Mouse (Mus musculus) monocyte, adult 5-6 weeks (primary cell): ENCODE measurements around the gene Olfr616. TPM values are rescaled to one million over a fixed set of nuclear protein-coding genes. Genes with fewer than 3 reads are reported as not detected.
"Not testable (repeated sequence)": the region's sequence is repeated elsewhere in the genome, so short reads cannot be mapped to it uniquely, and the experiment has no call there.

Source experiments
- ATAC-seq: fragments of 153-309, 156-312 bp; replicated peaks from 2 replicates; pipeline ENCODE4 v1.8.0; 2017; ENCODE audit warnings: mild to moderate bottlenecking; ENCODE audit not compliant: low TSS enrichment, insufficient number of reproducible peaks, severe bottlenecking, poor library complexity, low FRiP score
- total RNA-seq: library from RNA; stranded (forward); fragments of 200-1000, 200-491, 200-594 nt; gene quantifications from 3 replicates; pipeline ENCODE4 v1.2.3, GENCODE M21; 2017

The Olfr616 gene
- not detected in 3 replicates for total RNA-seq

DNA sequence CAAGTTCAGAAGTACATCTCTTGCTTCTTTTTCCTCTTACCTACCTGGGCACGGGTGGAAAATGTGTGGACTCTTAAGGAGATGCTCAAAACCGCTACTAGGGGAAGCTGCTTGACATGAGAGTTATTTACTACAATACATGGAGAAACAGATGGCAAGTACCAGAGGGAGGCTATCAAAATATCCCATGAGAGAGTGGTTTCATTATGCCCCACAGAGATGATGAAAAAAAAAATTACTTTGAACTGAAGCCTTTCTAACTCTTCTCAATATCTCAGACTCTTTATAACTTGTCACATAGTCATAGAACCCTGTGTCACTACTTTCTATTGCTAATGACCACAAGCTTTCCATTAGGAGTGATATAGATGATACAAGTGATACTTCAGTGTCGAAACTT lies at the start of gene Olfr616:
TSS of gene Olfr616 (minus strand) at position 101 of the 400 bp plus-strand sequence.
- no peak for ATAC-seq

DNA sequence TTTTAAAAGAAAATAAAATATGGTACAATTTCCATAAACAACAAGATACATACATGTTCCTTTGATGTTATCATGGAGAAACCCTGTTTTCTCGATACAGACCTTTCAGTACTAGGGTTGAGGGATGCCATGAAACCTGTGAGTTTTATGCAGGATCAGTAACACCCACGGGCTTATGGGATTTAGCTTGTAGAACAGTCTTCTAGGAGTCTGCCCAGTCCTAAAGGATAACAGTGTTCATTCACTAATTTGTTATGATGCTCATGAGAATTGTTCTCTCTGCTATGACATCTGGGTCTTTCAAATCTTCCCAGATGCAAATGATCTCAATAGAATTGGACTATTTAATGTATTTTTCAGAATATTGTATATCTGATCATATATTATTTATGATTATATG lies 43.5 kb upstream of the Olfr616 start, which contains the start of gene Olfr620:
TSS of gene Olfr620 (minus strand) at position 101 of the 400 bp plus-strand sequence.
- ATAC-seq = no peak

DNA sequence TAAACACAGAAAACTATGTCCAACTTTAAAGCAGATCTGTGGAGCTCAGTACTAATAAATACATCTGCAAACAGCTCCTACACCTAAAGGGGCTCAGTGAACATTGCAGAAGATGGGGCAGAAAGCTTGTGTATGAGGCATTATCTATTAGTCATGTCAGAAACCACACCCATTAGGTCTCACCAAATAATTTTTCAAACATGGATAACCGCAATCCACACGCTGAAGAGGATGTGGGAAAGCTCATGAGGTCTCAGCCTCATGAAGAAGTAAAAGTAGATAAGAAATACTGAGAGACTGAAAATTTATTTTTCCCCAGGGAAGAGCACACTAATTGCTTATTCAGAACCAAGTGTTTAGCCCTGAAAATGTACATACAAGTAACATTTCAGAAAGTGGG lies 38.5 kb upstream of the Olfr616 start:
- no peak for ATAC-seq

DNA sequence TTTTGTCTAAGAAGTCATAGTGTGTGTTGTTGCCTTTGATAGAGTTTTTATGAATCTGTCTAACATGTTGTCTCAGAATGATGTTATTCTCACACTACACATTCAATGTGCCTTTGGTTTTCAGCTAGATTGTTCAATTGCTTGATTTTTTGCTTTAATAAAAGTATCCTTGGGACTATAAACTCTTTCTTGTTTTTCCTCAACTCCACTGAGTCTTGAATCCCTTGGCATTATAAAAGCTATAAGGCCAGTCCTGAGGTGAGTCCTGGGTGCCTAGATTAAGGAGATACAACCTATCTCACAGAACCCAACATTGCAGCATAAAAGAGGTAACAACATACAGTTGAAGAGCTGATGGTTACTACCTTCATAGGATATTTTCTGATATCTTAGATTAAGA lies 31.3 kb upstream of the Olfr616 start, which contains the start of gene Olfr619:
TSS of gene Olfr619 (plus strand) at position 301 of the 400 bp plus-strand sequence.
- no peak for ATAC-seq

DNA sequence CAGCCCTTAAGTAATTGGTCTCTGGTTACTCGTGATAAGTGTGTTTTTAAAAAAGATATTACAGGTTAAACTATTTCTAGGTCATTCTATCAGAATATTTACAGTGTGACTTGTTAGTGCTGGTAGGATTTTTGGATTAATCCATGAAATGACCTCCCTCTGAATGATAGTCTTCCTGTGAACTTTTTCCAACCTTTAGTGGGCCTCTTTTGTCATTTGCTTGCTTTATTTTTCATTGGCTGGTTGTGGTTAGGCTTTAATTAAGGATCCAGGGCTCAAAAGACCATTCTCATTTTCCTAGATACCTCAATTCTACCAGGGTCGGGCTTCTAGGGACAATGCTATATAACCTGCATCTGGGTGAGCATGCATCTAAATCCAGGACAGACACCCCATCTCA lies 20.9 kb upstream of the Olfr616 start, which contains the start of gene Olfr618:
TSS of gene Olfr618 (plus strand) at position 301 of the 400 bp plus-strand sequence.
- no peak for ATAC-seq

DNA sequence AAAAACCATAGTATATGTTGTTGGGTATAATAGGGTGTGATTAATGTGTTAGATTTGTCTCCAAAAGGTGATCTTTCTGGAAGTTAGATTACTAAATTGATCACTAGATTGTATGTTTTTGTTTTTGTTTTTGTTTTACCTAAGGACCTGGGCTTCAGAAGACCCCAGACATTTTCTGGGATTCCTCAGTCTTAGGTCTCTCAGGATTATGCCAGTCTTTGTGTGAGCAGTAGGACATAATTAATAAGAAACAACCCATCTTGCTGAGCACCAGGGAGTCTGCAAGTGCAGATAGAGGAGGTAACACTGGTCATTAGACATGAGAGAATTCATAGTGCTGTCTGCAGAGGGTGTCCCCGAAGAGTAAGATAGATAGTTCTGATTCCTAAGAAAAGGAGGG lies 3.8 kb upstream of the Olfr616 start, which contains the start of gene Olfr617:
TSS of gene Olfr617 (plus strand) at position 301 of the 400 bp plus-strand sequence.
- no peak for ATAC-seq

DNA sequence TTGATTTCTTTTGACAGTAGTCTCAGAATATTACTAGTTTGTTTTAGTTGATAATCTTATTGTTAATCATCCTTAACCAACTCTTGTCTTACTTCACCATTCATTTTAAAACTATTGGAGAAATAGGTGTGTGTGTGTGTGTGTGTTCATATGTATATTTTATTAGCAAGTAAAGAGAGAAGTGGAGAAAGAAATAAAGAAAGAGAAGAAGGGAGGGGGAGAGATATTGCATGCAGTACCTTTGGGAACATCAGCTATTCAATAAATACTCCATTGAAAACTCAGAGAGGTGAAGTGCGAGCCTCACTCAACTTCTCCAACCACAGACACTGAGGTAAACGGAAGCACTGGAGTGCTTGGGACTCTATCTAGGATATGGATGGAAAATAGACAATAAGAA lies 13.2 kb downstream of the Olfr616 start, which contains the start of gene Olfr615:
TSS of gene Olfr615 (plus strand) at position 301 of the 400 bp plus-strand sequence.
- ATAC-seq = no peak

DNA sequence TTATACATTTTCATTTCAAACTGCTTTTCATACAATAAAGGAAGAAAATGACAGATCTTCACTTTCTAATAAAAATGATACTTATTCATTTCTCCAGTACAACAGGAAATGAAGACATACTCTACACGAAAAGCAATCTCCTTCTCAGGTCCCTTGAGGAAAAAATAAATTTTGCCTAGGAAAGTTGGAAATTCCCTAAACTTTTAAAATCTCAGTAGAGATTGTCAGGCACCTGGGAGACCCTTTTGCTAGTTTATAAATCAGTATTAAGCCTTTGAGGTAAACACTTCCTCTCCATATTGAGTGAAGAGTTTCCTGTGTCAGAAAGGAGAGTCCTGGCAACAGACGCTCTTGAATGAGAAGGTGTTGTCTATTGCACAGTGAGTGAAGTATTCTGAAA lies 21.2 kb downstream of the Olfr616 start, which contains the start of gene Olfr613:
TSS of gene Olfr613 (plus strand) at position 301 of the 400 bp plus-strand sequence.
- ATAC-seq = no peak

DNA sequence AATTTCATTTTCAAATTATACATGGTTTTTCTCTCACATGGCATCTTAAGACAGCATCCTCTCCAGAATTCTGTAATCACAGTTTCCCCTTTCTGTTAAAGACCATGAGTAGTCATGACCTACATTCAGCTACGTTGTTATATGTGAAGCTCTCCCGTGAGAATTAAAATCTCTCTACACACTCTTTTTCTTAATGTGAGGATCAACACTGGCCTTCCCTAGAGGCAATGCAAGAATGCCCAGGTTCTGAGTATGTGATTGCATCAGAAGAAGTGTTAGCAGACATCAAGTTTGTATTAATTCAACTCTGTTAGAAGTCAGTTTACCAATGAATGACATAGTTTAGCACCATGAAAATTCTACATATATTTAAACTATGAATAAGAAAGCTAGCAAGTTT lies 26.3 kb downstream of the Olfr616 start, which contains the start of gene Olfr612:
TSS of gene Olfr612 (minus strand) at position 101 of the 400 bp plus-strand sequence.
- not testable (repeated sequence) for ATAC-seq

DNA sequence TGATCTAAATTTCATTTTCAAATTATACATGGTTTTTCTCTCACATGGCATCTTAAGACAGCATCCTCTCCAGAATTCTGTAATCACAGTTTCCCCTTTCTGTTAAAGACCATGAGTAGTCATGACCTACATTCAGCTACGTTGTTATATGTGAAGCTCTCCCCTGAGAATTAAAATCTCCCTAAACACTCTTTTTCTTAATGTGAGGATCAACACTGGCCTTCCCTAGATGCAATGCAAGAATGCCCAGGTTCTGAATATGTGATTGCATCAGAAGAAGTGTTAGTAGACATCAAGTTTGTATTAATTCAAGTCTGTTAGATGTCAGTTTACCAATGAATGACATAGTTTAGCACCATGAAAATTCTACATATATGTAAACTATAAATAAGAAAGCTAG lies 48.2 kb downstream of the Olfr616 start, which contains the start of gene Olfr611:
TSS of gene Olfr611 (minus strand) at position 101 of the 400 bp plus-strand sequence.
- ATAC-seq = not testable (repeated sequence)

Other genes with a start within 250 kb of the Olfr616 start
- gene Olfr598, start 245.6 kb downstream of the Olfr616 start, total RNA-seq = not detected in 3 replicates
- not detected in 3 replicates for gene Olfr599, start 233.2 kb downstream of the Olfr616 start, total RNA-seq
- gene Olfr600, start 219.5 kb downstream of the Olfr616 start, total RNA-seq = not detected in 3 replicates
- not detected in 3 replicates for gene Olfr601, start 206.5 kb downstream of the Olfr616 start, total RNA-seq
- not detected in 3 replicates for gene Olfr603, start 183.0 kb downstream of the Olfr616 start, total RNA-seq
- gene Usp17lc, start 154.1 kb downstream of the Olfr616 start, total RNA-seq = not detected in 3 replicates
- gene Olfr605, start 123.7 kb downstream of the Olfr616 start, total RNA-seq = not detected in 3 replicates
- gene Olfr606, start 120.1 kb downstream of the Olfr616 start, total RNA-seq = not detected in 3 replicates
- gene Olfr607, start 105.0 kb downstream of the Olfr616 start, total RNA-seq = not detected in 3 replicates
- not detected in 3 replicates for gene Olfr608, start 99.3 kb downstream of the Olfr616 start, total RNA-seq
- gene Olfr609, start 71.1 kb downstream of the Olfr616 start, total RNA-seq = not detected in 3 replicates
- not detected in 3 replicates for gene Olfr610, start 57.0 kb downstream of the Olfr616 start, total RNA-seq
- not detected in 3 replicates for gene Olfr611, start 48.3 kb downstream of the Olfr616 start, total RNA-seq
- gene Olfr612, start 26.4 kb downstream of the Olfr616 start, total RNA-seq = not detected in 3 replicates
- not detected in 3 replicates for gene Olfr613, start 21.1 kb downstream of the Olfr616 start, total RNA-seq
- not detected in 3 replicates for gene Olfr615, start 13.1 kb downstream of the Olfr616 start, total RNA-seq
- gene Olfr617, start 3.9 kb upstream of the Olfr616 start, total RNA-seq = not detected in 3 replicates
- gene Olfr618, start 21.0 kb upstream of the Olfr616 start, total RNA-seq = not detected in 3 replicates
- gene Olfr619, start 31.4 kb upstream of the Olfr616 start, total RNA-seq = not detected in 3 replicates
- not detected in 3 replicates for gene Olfr620, start 43.4 kb upstream of the Olfr616 start, total RNA-seq
- gene Olfr622, start 73.6 kb upstream of the Olfr616 start, total RNA-seq = not detected in 3 replicates
- gene Olfr623, start 94.6 kb upstream of the Olfr616 start, total RNA-seq = not detected in 3 replicates
- not detected in 3 replicates for gene Olfr624, start 102.0 kb upstream of the Olfr616 start, total RNA-seq
- not detected in 3 replicates for gene Olfr625-ps1, start 113.6 kb upstream of the Olfr616 start, total RNA-seq
- not detected in 3 replicates for gene Olfr243, start 145.5 kb upstream of the Olfr616 start, total RNA-seq
- gene Olfr628, start 161.2 kb upstream of the Olfr616 start, total RNA-seq = not detected in 3 replicates
- 0.39 TPM in 1 of 3 replicates, not detected in the others for gene Olfr629, start 175.8 kb upstream of the Olfr616 start, total RNA-seq
- not detected in 3 replicates for gene Olfr630, start 188.2 kb upstream of the Olfr616 start, total RNA-seq
- gene Olfr69, start 202.5 kb upstream of the Olfr616 start, total RNA-seq = not detected in 3 replicates
- gene Olfr68, start 210.6 kb upstream of the Olfr616 start, total RNA-seq = not detected in 3 replicates
- gene Olfr67, start 222.7 kb upstream of the Olfr616 start, total RNA-seq = not detected in 3 replicates
- 142 to 1,259 TPM (median 1,026 TPM) in 3 replicates for gene Hbb-bt, start 244.9 kb upstream of the Olfr616 start, total RNA-seq